Mouse (Mus musculus): ENCODE measurements around the gene Smyd5.

- TF ChIP-seq CTCF (IDR thresholded peaks at IDR 0.05; ENCODE audit: low read depth) = no peak
- no peak for TF ChIP-seq EP300 (optimal IDR thresholded peaks at IDR 0.05)
Measured at GRCm38 (mm10) chr6:85475581-85475980, 43.8 kb downstream of the Smyd5 start.

Measured in stomach, postnatal 0 days (tissue).